Mouse (Mus musculus): Measurements from ENCODE around the gene Setdb1. TPM values are rescaled to one million over a fixed set of nuclear protein-coding genes. Genes with fewer than 3 reads are reported as not detected.
A peak's percentile ranks its signal among the peaks of the same experiment; 100 is the strongest.
"Not testable (repeated sequence)": the region's sequence is repeated elsewhere in the genome, so short reads cannot be mapped to it uniquely, and the experiment has no call there.

Setdb1 gene
- total RNA-seq (2012; rRNA removed) (33.7 and 36.1 TPM in 2 replicates), total RNA-seq (2014; rRNA removed) (43.2 and 46.5 TPM in 2 replicates), polyA plus RNA-seq (2012; ENCODE audit: insufficient read length, low read depth) (45.1 and 49.5 TPM in 2 replicates)

DNA sequence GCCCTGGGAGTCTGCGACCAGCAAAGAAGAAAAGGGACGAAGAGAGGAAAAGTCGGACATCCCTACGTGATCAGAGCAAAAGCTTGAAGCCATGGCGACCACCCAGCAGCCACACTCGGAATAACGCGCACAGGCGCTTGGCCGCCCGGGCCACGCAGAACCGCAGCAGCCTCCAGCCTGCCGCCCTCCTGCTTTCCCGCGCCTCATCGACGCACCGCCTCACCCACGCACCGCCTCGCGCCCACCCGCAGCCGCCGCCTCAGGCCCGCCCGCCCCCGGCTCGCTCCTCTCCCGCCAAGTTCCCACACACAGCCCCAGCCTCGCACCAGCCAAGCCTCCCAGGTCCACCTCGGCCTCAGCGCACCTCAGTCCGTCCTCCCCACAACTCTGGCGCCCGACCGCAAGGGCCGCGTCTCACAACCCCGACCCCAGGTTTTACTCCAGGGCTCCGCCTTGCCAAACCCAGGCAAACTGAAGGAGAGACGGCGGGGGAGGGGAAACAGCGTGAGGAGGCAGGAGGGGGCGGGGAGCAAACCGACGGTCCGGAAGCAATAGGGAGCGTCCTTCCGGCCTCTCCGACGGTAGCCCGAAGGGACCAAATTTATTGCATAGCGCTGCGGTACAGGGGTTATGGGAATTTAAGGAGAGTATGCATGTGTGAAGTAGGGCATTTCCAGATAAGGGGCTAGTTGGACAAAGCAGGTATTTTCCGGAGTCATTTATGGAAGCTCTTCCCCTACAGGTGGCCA lies at the start of gene Setdb1:
TSS of gene Setdb1 (minus strand) at position 502 of the 749 bp plus-strand sequence.
- H3K4me2 ChIP-seq (ENCODE audit: insufficient read depth, low read depth, poor library complexity, severe bottlenecking); H3K27ac ChIP-seq (ENCODE audit: insufficient read depth, low read depth); H3K9me3 ChIP-seq (replicated peaks; ENCODE audit: low read length); dilution Hi-C loops (cut with MboI; ENCODE audit: extremely low pct_ligation_motif_present, extremely low pct_unique_long_range_greater_than_20kb, low sequenced_read_pairs); H3K27me3 ChIP-seq (replicated peaks); in situ Hi-C loops (cut with MboI; ENCODE audit: low pct_ligation_motif_present, low pct_unique_long_range_greater_than_20kb, low sequenced_read_pairs): not testable (repeated sequence)
- peaks cover 3 to 18% of the 10 kb centered on the region in 2 experiments; a peak in 2 of 4 replicates for H3K4me1 ChIP-seq (ENCODE audit: control insufficient read depth in 1 of 2, insufficient read depth in 2 of 2)
- peak within 1 kb of the TSS; percentile 56 to 98 (median 64) for H3K4me3 ChIP-seq (replicated peaks in 1 of 3; ENCODE audit: low read depth in 2 of 3, low read length in 2 of 3, poor library complexity in 1 of 3)
- H3K36me3 ChIP-seq (replicated peaks in 1 of 2; ENCODE audit: control insufficient read depth in 1 of 2, insufficient read depth in 1 of 2, low read length in 1 of 2), result peaks cover 17 to 20% of the 10 kb centered on the region in 2 experiments
- peak; percentile 95 for TF ChIP-seq ELF1 (IDR thresholded peaks at IDR 0.05; ENCODE audit: low read depth, low read length)
- TF ChIP-seq MYC (IDR thresholded peaks at IDR 0.05; ENCODE audit: low read depth, low read length), result peak; percentile 63; the same call in 1 of the 2 replicates
- TF ChIP-seq KAT2A (IDR thresholded peaks at IDR 0.05; ENCODE audit: insufficient replicate concordance, low read length), result peak; percentile 84; the same call in 1 of the 2 replicates
- peak; percentile 29; the same call in 1 of the 2 replicates for TF ChIP-seq POLR2A (IDR thresholded peaks at IDR 0.05; ENCODE audit: low read depth, low read length)
- peak; percentile 77 for TF ChIP-seq SIN3A (IDR thresholded peaks at IDR 0.05; ENCODE audit: low read length)
- TF ChIP-seq IRF4 (IDR thresholded peaks at IDR 0.05; ENCODE audit: low read depth, low read length), result peak; percentile 72; the same call in 1 of the 2 replicates
- peak; percentile 17; the same call in 1 of the 2 replicates for TF ChIP-seq MAZ (IDR thresholded peaks at IDR 0.05; ENCODE audit: low read depth, low read length)
- peak; percentile 92 for TF ChIP-seq CHD2 (IDR thresholded peaks at IDR 0.05; ENCODE audit: low read length)
- peak; percentile 28; the same call in 1 of the 2 replicates for TF ChIP-seq TCF12 (IDR thresholded peaks at IDR 0.05; ENCODE audit: low read depth, low read length)
- 0 out of 2 replicates have a peak, but pooled peaks have one; percentile 56 for TF ChIP-seq TBP (conservative IDR thresholded peaks at IDR 0.05; ENCODE audit: low read depth, low read length)
- peak; percentile 89 for TF ChIP-seq HCFC1 (IDR thresholded peaks at IDR 0.05; ENCODE audit: low read depth, low read length)
- peak; percentile 97 for DNase-seq (ENCODE audit: extremely low read depth)
- peaks cover 11% of the 10 kb centered on the region for H3K79me2 ChIP-seq (replicated peaks; ENCODE audit: control insufficient read depth, extremely low read depth, insufficient read depth, poor library complexity, severe bottlenecking)
- H3K9ac ChIP-seq (ENCODE audit: insufficient read depth, low read depth), result peak within 1 kb of the TSS; percentile 80; the same call in 1 of the 2 replicates

DNA sequence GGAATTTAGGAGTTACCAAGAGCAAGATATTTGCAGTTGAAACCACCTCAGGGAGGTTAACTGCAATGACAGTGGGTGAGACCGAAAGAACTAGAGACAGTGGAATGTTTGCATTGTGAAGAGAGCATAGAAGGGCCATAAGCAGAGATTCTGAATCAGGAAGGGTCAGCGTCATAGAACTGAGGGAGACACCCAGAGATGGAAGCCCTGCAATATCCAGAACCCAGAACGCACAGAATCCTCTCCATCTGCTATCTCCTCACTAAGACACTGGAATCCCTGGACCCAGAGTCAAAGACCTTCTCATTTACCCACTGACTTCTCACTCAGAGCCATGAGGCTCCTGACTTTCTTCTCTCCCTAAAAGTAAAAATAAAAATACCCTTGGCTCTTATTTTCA lies 45.7 kb upstream of the Setdb1 start, which contains the start of gene 4930558C23Rik:
TSS of gene 4930558C23Rik (minus strand) at position 101 of the 400 bp plus-strand sequence.
- H3K27me3 ChIP-seq (replicated peaks), result no peaks in the 10 kb centered on the region
- no peak within 1 kb of the TSS for H3K4me2 ChIP-seq (ENCODE audit: insufficient read depth, low read depth, poor library complexity, severe bottlenecking)
- dilution Hi-C loops (cut with MboI; ENCODE audit: extremely low pct_ligation_motif_present, extremely low pct_unique_long_range_greater_than_20kb, low sequenced_read_pairs) (no loop called here), in situ Hi-C loops (cut with MboI; ENCODE audit: low pct_ligation_motif_present, low pct_unique_long_range_greater_than_20kb, low sequenced_read_pairs) (no loop called here)
- no peak for DNase-seq (ENCODE audit: extremely low read depth)
- no peaks in the 10 kb centered on the region for H3K9me3 ChIP-seq (replicated peaks; ENCODE audit: low read length)
- peaks cover 0 to 10% of the 10 kb centered on the region in 2 experiments; a peak in 2 of 4 replicates for H3K4me1 ChIP-seq (ENCODE audit: control insufficient read depth in 1 of 2, insufficient read depth in 2 of 2)
- TF ChIP-seq POLR2AphosphoS2 (IDR thresholded peaks at IDR 0.05; ENCODE audit: low read depth, low read length) (no peak), ZC3H11A (IDR thresholded peaks at IDR 0.05; ENCODE audit: low read depth, low read length) (no peak), RCOR1 (conservative IDR thresholded peaks at IDR 0.05; ENCODE audit: low read depth, low read length) (no peak), BHLHE40 (IDR thresholded peaks at IDR 0.05; ENCODE audit: low read depth, low read length) (no peak), TCF12 (IDR thresholded peaks at IDR 0.05; ENCODE audit: low read depth, low read length) (no peak)
- H3K4me3 ChIP-seq (replicated peaks in 1 of 3; ENCODE audit: low read depth in 2 of 3, low read length in 2 of 3, poor library complexity in 1 of 3), result no peak within 1 kb of the TSS
- no peaks in the 10 kb centered on the region for H3K36me3 ChIP-seq (replicated peaks in 1 of 2; ENCODE audit: control insufficient read depth in 1 of 2, insufficient read depth in 1 of 2, low read length in 1 of 2)
- H3K27ac ChIP-seq (ENCODE audit: insufficient read depth, low read depth), result no peak within 1 kb of the TSS
- H3K79me2 ChIP-seq (replicated peaks; ENCODE audit: control insufficient read depth, extremely low read depth, insufficient read depth, poor library complexity, severe bottlenecking), result no peaks in the 10 kb centered on the region
- H3K9ac ChIP-seq (ENCODE audit: insufficient read depth, low read depth), result no peak within 1 kb of the TSS
